Mouse (Mus musculus) brain, embryonic 14.5 days (tissue): ENCODE measurements around the gene Trim56.

ENCODE experiments used
- CTCF ChIP-seq: fragments of 200-500 bp; IDR thresholded peaks from 2 replicates; pipeline ENCODE4 v1.5.1; 2012; ENCODE audit warnings: inconsistent platforms, mild to moderate bottlenecking, moderate library complexity, borderline replicate concordance; ENCODE audit not compliant: insufficient read depth, insufficient read length; ENCODE audit errors: extremely low read depth
- POLR2A ChIP-seq: fragments of 200-500 bp; IDR thresholded peaks from 2 replicates; pipeline ENCODE4 v1.6.1; 2012; ENCODE audit warnings: mild to moderate bottlenecking, inconsistent platforms, borderline replicate concordance; ENCODE audit not compliant: poor library complexity, insufficient read depth, insufficient read length, severe bottlenecking; ENCODE audit errors: extremely low read depth

- TF ChIP-seq CTCF (no peak), POLR2A (no peak)
Measured at GRCm38 (mm10) chr5:137110863-137111262, 5.1 kb downstream of the Trim56 start.
